Mouse (Mus musculus) ES-E14 (cell line): Measurements from ENCODE around the gene Stard5.

Source experiments
- CHD2 ChIP-seq: IDR thresholded peaks from 2 replicates; pipeline ENCODE4 v1.6.1; 2014; ENCODE audit warnings: mild to moderate bottlenecking, low read depth, low read length, inconsistent platforms
- HCFC1 ChIP-seq: IDR thresholded peaks from 2 replicates; pipeline ENCODE4 v1.6.1; 2012; ENCODE audit warnings: low read length, inconsistent platforms, borderline replicate concordance; ENCODE audit not compliant: insufficient read depth
- MAFK ChIP-seq: IDR thresholded peaks from 2 replicates; pipeline ENCODE4 v1.6.1; 2014; ENCODE audit warnings: mild to moderate bottlenecking, low read depth, low read length, inconsistent platforms; ENCODE audit not compliant: insufficient read depth
- ZC3H11A ChIP-seq: IDR thresholded peaks from 2 replicates; pipeline ENCODE4 v1.6.1; 2012; ENCODE audit warnings: low read depth, mild to moderate bottlenecking, inconsistent platforms, low read length, borderline replicate concordance
- ZNF384 ChIP-seq: IDR thresholded peaks from 2 replicates; pipeline ENCODE4 v1.6.1; 2012; ENCODE audit warnings: low read depth, low read length, inconsistent platforms

DNA sequence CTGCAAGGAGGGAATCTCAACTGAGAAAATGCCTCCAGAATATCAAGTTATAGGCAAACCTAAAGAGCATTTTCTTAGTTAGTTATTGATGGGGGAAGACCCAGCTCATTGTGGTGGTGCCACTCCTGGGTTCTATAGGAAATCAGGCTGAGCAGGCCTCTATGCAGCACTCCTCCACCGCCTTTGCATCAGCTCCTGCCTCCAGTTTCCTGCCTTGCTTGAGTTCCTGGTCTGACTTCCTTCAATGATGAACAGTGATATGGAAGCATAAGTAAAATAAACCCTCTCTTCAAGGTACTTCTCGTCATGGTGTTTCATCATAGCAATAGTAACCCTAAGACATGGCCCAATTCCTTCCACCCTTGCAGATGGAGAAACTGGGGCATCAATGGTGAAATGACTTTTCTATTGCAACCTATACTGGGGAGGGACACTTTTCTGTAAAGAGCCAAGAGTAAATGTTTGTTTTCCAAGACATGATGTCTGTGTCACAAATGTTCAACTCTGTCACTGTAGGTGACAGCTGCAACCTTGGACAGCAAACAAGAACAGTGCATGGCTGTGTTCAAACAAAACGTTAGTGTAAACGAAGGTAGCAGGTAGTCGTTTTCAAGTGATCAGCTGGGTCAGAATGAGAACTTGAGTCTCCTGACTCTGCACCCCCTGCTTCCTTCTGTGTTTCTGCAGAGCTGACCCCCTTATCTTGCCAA, 36.3 kb downstream of the Stard5 start:
- TF ChIP-seq CHD2 (no peak), MAFK (no peak), ZC3H11A (no peak), ZNF384 (no peak), HCFC1 (no peak)
